Mouse (Mus musculus) liver, postnatal 0 days (tissue): ENCODE measurements around the gene Etv2. TPM values are rescaled to one million over a fixed set of nuclear protein-coding genes. Genes with fewer than 3 reads are reported as not detected.

ENCODE experiments used
- ATAC-seq: fragments of 200-750 bp; cut with Nextera tagmentation; 2 replicates; pipeline ENCODE4 v1.8.0; 2017; ENCODE audit warnings: mild to moderate bottlenecking, moderate library complexity
- DNase-seq: peaks from one replicate; pipeline ENCODE4 v3.0.0-alpha.2; 2016
- H3K27ac ChIP-seq: fragments of 300-500 bp; sonication (generic); 2 replicates; pipeline ENCODE4 v1.5.1; 2014; ENCODE audit warnings: antibody characterized with exemption, moderate library complexity, mild to moderate bottlenecking, low read depth
- H3K27me3 ChIP-seq: fragments of 300-500 bp; sonication (generic); 2 replicates; pipeline ENCODE4 v1.6.1; 2014; ENCODE audit warnings: low read length, control low read depth, mixed read lengths; ENCODE audit not compliant: insufficient read depth
- H3K36me3 ChIP-seq: fragments of 300-500 bp; sonication (generic); replicated peaks from 2 replicates; pipeline ENCODE4 v1.6.1; 2014; ENCODE audit warnings: mild to moderate bottlenecking, control low read depth, low read length, moderate library complexity, mixed read lengths; ENCODE audit not compliant: insufficient read depth
- H3K4me1 ChIP-seq: fragments of 300-500 bp; sonication (generic); 2 replicates; pipeline ENCODE4 v1.6.1; 2014; ENCODE audit warnings: antibody characterized with exemption, mild to moderate bottlenecking, control low read depth; ENCODE audit not compliant: insufficient read depth
- H3K4me2 ChIP-seq: fragments of 300-500 bp; sonication (generic); 2 replicates; pipeline ENCODE4 v1.6.1; 2014; ENCODE audit warnings: low read depth, mild to moderate bottlenecking, low read length, moderate library complexity, mixed read lengths
- H3K4me3 ChIP-seq: fragments of 300-500 bp; sonication (generic); 2 replicates; pipeline ENCODE4 v1.5.1; 2014; ENCODE audit warnings: low read depth, low read length
- H3K9ac ChIP-seq: fragments of 300-500 bp; sonication (generic); replicated peaks from 2 replicates; pipeline ENCODE4 v1.6.1; 2014; ENCODE audit warnings: mild to moderate bottlenecking, moderate library complexity
- H3K9me3 ChIP-seq: fragments of 300-500 bp; sonication (generic); 2 replicates; pipeline ENCODE4 v1.6.1; 2016; ENCODE audit warnings: mild to moderate bottlenecking, control low read depth, low read length, mixed read lengths
- CTCF ChIP-seq: sonication (generic); IDR thresholded peaks from 2 replicates; pipeline ENCODE4 v1.5.1; 2016; ENCODE audit warnings: antibody characterized with exemption, low read depth
- EP300 ChIP-seq: IDR thresholded peaks from 2 replicates; pipeline ENCODE4 v1.6.1; 2016; ENCODE audit warnings: antibody characterized with exemption, low read depth, mild to moderate bottlenecking
- WGBS: fragments of 180-500 bp; shearing (Covaris S2); extraction: QIAGEN DNeasy Blood & Tissue Kit; methylation state at CpG from one replicate; pipeline ENCODE4 v1.1.7; 2014; ENCODE audit not compliant: insufficient replicate concordance; 5-methylcytosine and 5-hydroxymethylcytosine counted together
- microRNA-seq: library from miRNA; unstranded; fragments of <30 nt; microRNA quantifications from one replicate; pipeline ENCODE4, GENCODE M21; 2016
- polyA plus RNA-seq: library from polyadenylated mRNA; unstranded; fragments of >200 nt; fragmentation: Nextera tagmentation; extraction: Ambion mirVana; gene quantifications from 2 replicates; pipeline ENCODE4 v1.2.1, GENCODE M21; 2015

Gene Etv2
- polyA plus RNA-seq, 1 experiment from 2014 or later = not detected

- no peaks in the 10 kb centered on the region for H3K9me3 ChIP-seq
- no peak overlapping the region for H3K4me2 ChIP-seq
- no peak overlapping the region for H3K27ac ChIP-seq
- ATAC-seq (no peak), DNase-seq (no peak)
- no peak overlapping the region for H3K9ac ChIP-seq
- 87% methylated on average over 7 of the region's 7 CpGs for WGBS
- H3K4me1 ChIP-seq = peaks cover 13% of the 10 kb centered on the region; the same call in 1 of the 2 replicates
- no peaks in the 10 kb centered on the region for H3K27me3 ChIP-seq
- no peak for TF ChIP-seq EP300
- H3K4me3 ChIP-seq = no peak overlapping the region
- H3K36me3 ChIP-seq = peaks cover 64% of the 10 kb centered on the region
These were observed 50.5 kb downstream of the Etv2 start for GRCm38 (mm10) chr7:30585170-30585569.

- Histone ChIP-seq H3K27ac (no peak overlapping the region), H3K9me3 (no peaks in the 10 kb centered on the region)
- TF ChIP-seq EP300 (no peak), CTCF (no peak)
These were observed 51.3 kb downstream of the Etv2 start for GRCm38 (mm10) chr7:30584339-30584738.

More at GRCm38 (mm10) chr7:30584339-30584738, 51.3 kb downstream of the Etv2 start:
- H3K4me1 ChIP-seq = peaks cover 9% of the 10 kb centered on the region; the same call in 1 of the 2 replicates
- no peak for ATAC-seq
- no peak for DNase-seq
- peaks cover 72% of the 10 kb centered on the region for H3K36me3 ChIP-seq
- H3K4me3 ChIP-seq = no peak overlapping the region
- WGBS = 87% methylated on average over 10 of the region's 10 CpGs
- no peak overlapping the region for H3K9ac ChIP-seq
- no peak overlapping the region for H3K4me2 ChIP-seq
- H3K27me3 ChIP-seq = no peaks in the 10 kb centered on the region

Small RNAs within 50 kb of the gene (microRNA-seq; reads per million reads assigned to microRNA genes)
- not detected for gene Mir3569

Other genes with a start within 250 kb of the Etv2 start
- 221 and 231 TPM in 2 replicates for gene Tyrobp, start 222.1 kb downstream of the Etv2 start, polyA plus RNA-seq
- gene Hcst, start 216.0 kb downstream of the Etv2 start, polyA plus RNA-seq = 17.4 and 17.6 TPM in 2 replicates
- 1.7 and 2.3 TPM in 2 replicates for gene Nfkbid, start 214.1 kb downstream of the Etv2 start, polyA plus RNA-seq
- gene Aplp1, start 190.3 kb downstream of the Etv2 start, polyA plus RNA-seq = 1.2 and 1.6 TPM in 2 replicates
- gene Kirrel2, start 178.2 kb downstream of the Etv2 start, polyA plus RNA-seq = 0.05 TPM in 1 of 2 replicates, not detected in the other
- gene Nphs1, start 177.5 kb downstream of the Etv2 start, polyA plus RNA-seq = 0.06 and 0.07 TPM in 2 replicates
- 203 and 205 TPM in 2 replicates for gene Prodh2, start 142.2 kb downstream of the Etv2 start, polyA plus RNA-seq
- 1.0 and 1.1 TPM in 2 replicates for gene Arhgap33, start 100.8 kb downstream of the Etv2 start, polyA plus RNA-seq
- gene Hspb6, start 83.7 kb downstream of the Etv2 start, polyA plus RNA-seq = 4.9 and 6.6 TPM in 2 replicates
- 0.53 and 1.1 TPM in 2 replicates for gene Proser3, start 83.6 kb downstream of the Etv2 start, polyA plus RNA-seq
- 16.0 and 18.9 TPM in 2 replicates for gene Lin37, start 76.0 kb downstream of the Etv2 start, polyA plus RNA-seq
- 34.4 and 34.8 TPM in 2 replicates for gene U2af1l4, start 72.6 kb downstream of the Etv2 start, polyA plus RNA-seq
- 1.5 and 1.8 TPM in 2 replicates for gene Gm49396, start 72.5 kb downstream of the Etv2 start, polyA plus RNA-seq
- gene Psenen, start 72.2 kb downstream of the Etv2 start, polyA plus RNA-seq = 85.3 and 94.5 TPM in 2 replicates
- gene Igflr1, start 70.4 kb downstream of the Etv2 start, polyA plus RNA-seq = 0.52 and 1.2 TPM in 2 replicates
- gene Kmt2b, start 47.1 kb downstream of the Etv2 start, polyA plus RNA-seq = 1.9 and 3.1 TPM in 2 replicates
- gene Zbtb32, start 36.9 kb downstream of the Etv2 start, polyA plus RNA-seq = 0.53 and 1.2 TPM in 2 replicates
- gene Upk1a, start 23.0 kb downstream of the Etv2 start, polyA plus RNA-seq = 0.07 and 0.14 TPM in 2 replicates
- 995 and 998 TPM in 2 replicates for gene Cox6b1, start 9.7 kb downstream of the Etv2 start, polyA plus RNA-seq
- gene Rbm42, start 14.5 kb upstream of the Etv2 start, polyA plus RNA-seq = 41.8 and 43.3 TPM in 2 replicates
- gene Haus5, start 29.1 kb upstream of the Etv2 start, polyA plus RNA-seq = 11.4 and 13.0 TPM in 2 replicates
- not detected in 2 replicates for gene Pmis2, start 35.8 kb upstream of the Etv2 start, polyA plus RNA-seq
- 0.53 and 1.4 TPM in 2 replicates for gene 2200002J24Rik, start 63.1 kb upstream of the Etv2 start, polyA plus RNA-seq
- 1.1 and 1.6 TPM in 2 replicates for gene Atp4a, start 76.4 kb upstream of the Etv2 start, polyA plus RNA-seq
- 153 and 158 TPM in 2 replicates for gene Tmem147, start 93.7 kb upstream of the Etv2 start, polyA plus RNA-seq
- gene Gapdhs, start 107.8 kb upstream of the Etv2 start, polyA plus RNA-seq = 0.12 TPM in 1 of 2 replicates, not detected in the other
- gene Sbsn, start 115.6 kb upstream of the Etv2 start, polyA plus RNA-seq = 0.69 and 0.77 TPM in 2 replicates
- gene Dmkn, start 127.9 kb upstream of the Etv2 start, polyA plus RNA-seq = 1.5 and 1.8 TPM in 2 replicates
- not detected in 2 replicates for gene Krtdap, start 152.0 kb upstream of the Etv2 start, polyA plus RNA-seq
- 1.6 and 2.1 TPM in 2 replicates for gene Ffar2, start 187.9 kb upstream of the Etv2 start, polyA plus RNA-seq
- not detected in 2 replicates for gene Ffar3, start 220.3 kb upstream of the Etv2 start, polyA plus RNA-seq
- gene Ffar1, start 225.7 kb upstream of the Etv2 start, polyA plus RNA-seq = 0.06 TPM in 1 of 2 replicates, not detected in the other
- 1.5 and 2.2 TPM in 2 replicates for gene Cd22, start 244.5 kb upstream of the Etv2 start, polyA plus RNA-seq